Mouse (Mus musculus) cortical plate, adult 2 months (tissue): ENCODE results near the gene Fam205c.

Experiments
- CTCF ChIP-seq: fragments of 200-500 bp; IDR thresholded peaks from 2 replicates; pipeline ENCODE4 v1.5.1; 2011; ENCODE audit warnings: mild to moderate bottlenecking, control low read depth, low read length; ENCODE audit not compliant: insufficient read depth; ENCODE audit errors: extremely low read depth
- POLR2A ChIP-seq: fragments of 200-500 bp; IDR thresholded peaks from 2 replicates; pipeline ENCODE4 v1.6.1; 2011; ENCODE audit warnings: mild to moderate bottlenecking, low read length, control low read depth; ENCODE audit not compliant: insufficient read depth; ENCODE audit errors: extremely low read depth

- TF ChIP-seq POLR2A: no peak
- no peak for TF ChIP-seq CTCF
These were observed 6.6 kb upstream of the Fam205c start for GRCm38 (mm10) chr4:42880677-42880948.
